Mouse (Mus musculus): ENCODE measurements around the gene Rps3a1.

DNA sequence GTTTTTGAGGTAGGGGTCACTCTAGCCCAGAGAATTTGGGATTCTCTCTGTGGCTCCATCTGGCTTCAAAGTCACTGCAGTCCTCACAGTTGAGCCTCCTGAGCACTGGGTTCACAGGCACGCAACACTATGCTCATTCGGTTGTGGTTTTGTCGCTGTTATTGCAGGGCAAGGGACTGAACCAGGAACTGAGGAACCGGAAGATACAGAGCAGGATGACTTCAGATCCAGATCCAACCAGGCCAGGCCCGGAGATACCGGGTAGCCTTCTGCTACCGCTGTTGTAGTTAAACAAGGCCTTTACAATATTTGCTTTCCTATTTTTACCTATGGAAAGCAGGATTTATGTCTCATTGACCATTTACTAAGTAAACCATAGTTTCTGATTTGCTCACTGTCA lies 37.2 kb upstream of the Rps3a1 start:
- TF ChIP-seq EP300 (IDR thresholded peaks at IDR 0.05; ENCODE audit: low read depth), result no peak
- no peak for TF ChIP-seq CTCF (IDR thresholded peaks at IDR 0.05; ENCODE audit: low read depth)
